Mouse (Mus musculus) large intestine, adult 2 months (tissue): ENCODE measurements around the gene Vmn2r16. TPM values are rescaled to one million over a fixed set of nuclear protein-coding genes. Genes with fewer than 3 reads are reported as not detected.

ENCODE experiments used
- DNase-seq: peaks from one replicate; pipeline ENCODE4 v3.0.0-alpha.2; 2012; ENCODE audit warnings: low read depth, low spot score
- WGBS: fragments of 180-500 bp; shearing (Covaris S2); methylation state at CpG from one replicate; pipeline ENCODE4 v1.1.7; 2018; 5-methylcytosine and 5-hydroxymethylcytosine counted together
- polyA plus RNA-seq: library from polyadenylated mRNA; depleted of rRNA; stranded (reverse); fragments of >200 nt; gene quantifications from 2 replicates; pipeline ENCODE4 v1.2.3, GENCODE M21; 2012; rRNA removed

Gene Vmn2r16
- not detected in 2 replicates for polyA plus RNA-seq

GRCm38 (mm10) chr5:109329862-109330261 lies at the start of gene Vmn2r16:
Gene Vmn2r16, plus strand, starts transcription at chr5:109330162.
- no peak for DNase-seq
- WGBS: 48% methylated on average over 2 of the region's 2 CpGs

GRCm38 (mm10) chr5:109294655-109295054 lies 35.3 kb upstream of the Vmn2r16 start:
- DNase-seq: no peak
- WGBS: 71% methylated on average over 3 of the region's 3 CpGs

DNA sequence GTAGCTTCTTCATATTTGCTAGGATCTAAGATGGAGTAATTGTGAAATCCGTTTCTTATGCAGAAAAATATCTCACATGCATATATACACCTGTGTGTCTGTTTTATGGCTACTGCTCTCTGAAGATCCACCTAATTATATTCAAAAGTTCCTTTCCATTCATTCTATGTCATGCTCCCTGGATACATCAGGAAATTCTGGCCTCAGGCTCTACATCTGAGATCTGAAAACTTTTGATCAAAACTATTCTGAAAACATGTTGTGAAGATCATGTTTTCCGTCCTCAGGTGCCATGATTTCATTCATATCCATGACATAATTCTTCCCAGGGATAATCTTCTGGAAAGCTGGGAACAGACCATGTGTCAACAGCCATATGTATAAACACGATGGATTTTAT lies 32.4 kb upstream of the Vmn2r16 start, which contains the start of gene Vmn2r15:
Gene Vmn2r15 (minus strand): TSS at position 101 of the 400 bp plus-strand sequence.
- WGBS: 53% methylated on average over 3 of the region's 3 CpGs
- DNase-seq: no peak

GRCm38 (mm10) chr5:109419388-109419787 lies 89.4 kb downstream of the Vmn2r16 start, which contains the start of gene Vmn2r17:
Gene Vmn2r17, plus strand, starts transcription at chr5:109419688.
- 48% methylated on average over 2 of the region's 2 CpGs for WGBS
- no peak for DNase-seq

Other genes starting within 250 kb of the Vmn2r16 start
- not detected in 2 replicates for gene Vmn2r12, start 232.2 kb upstream of the Vmn2r16 start, polyA plus RNA-seq
- gene Vmn2r13, start 138.0 kb upstream of the Vmn2r16 start, polyA plus RNA-seq: not detected in 2 replicates
- gene Vmn2r14, start 105.5 kb upstream of the Vmn2r16 start, polyA plus RNA-seq: not detected in 2 replicates
- not detected in 2 replicates for gene Vmn2r15, start 32.5 kb upstream of the Vmn2r16 start, polyA plus RNA-seq
- gene Vmn2r17, start 89.5 kb downstream of the Vmn2r16 start, polyA plus RNA-seq: not detected in 2 replicates
- 14.5 and 16.9 TPM in 2 replicates for gene Crlf2, start 228.8 kb downstream of the Vmn2r16 start, polyA plus RNA-seq